ENCODE assay signal across 31 mouse cellular contexts in genomic region chr7:31007775-31008174, GRCm38 (mm10). TPM values are rescaled to one million over a fixed set of nuclear protein-coding genes. Genes with fewer than 3 reads are reported as not detected.
DNase-seq lines count a peak whose midpoint lies in the region; ATAC-seq lines count a peak whose summit lies in the region.
"Had no signal": no experiment of that assay in that cellular context is flagged by ENCODE, and none has a peak within 500 bp of the region (broad histone marks: within the 10 kb centered on the region; RNA-seq: fewer than 3 reads in every experiment).

No protein-coding gene starts in this region.

- no peaks in the 10 kb centered on the region for H3K27me3 ChIP-seq in embryonic facial prominence, embryonic 15.5 days
- H3K27me3 ChIP-seq in embryonic facial prominence, embryonic 10.5 days (replicated peaks; ENCODE audit: low read depth, poor library complexity, severe bottlenecking): no peaks in the 10 kb centered on the region
- H3K27me3 ChIP-seq in megakaryocyte, embryonic 14.5 days (replicated peaks): no peaks in the 10 kb centered on the region
- H3K27me3 ChIP-seq: forebrain, embryonic 12.5 days; hindbrain, embryonic 15.5 days; kidney, embryonic 15.5 days; limb, embryonic 12.5 days; midbrain, embryonic 15.5 days had no signal

- H3K9me3 ChIP-seq in embryonic facial prominence, embryonic 15.5 days (replicated peaks): no peaks in the 10 kb centered on the region
- no peaks in the 10 kb centered on the region for H3K9me3 ChIP-seq in embryonic facial prominence, embryonic 10.5 days
- peaks cover 8% of the 10 kb centered on the region for H3K9me3 ChIP-seq in megakaryocyte, embryonic 14.5 days
- H3K9me3 ChIP-seq: forebrain, embryonic 12.5 days; G1E; hindbrain, embryonic 10.5 days; hindbrain, embryonic 15.5 days; kidney, embryonic 15.5 days; limb, embryonic 12.5 days; midbrain, embryonic 15.5 days had no signal

- WGBS in embryonic facial prominence, embryonic 15.5 days: 88% methylated on average over 1 of the region's 1 CpGs
- WGBS in embryonic facial prominence, embryonic 10.5 days: 88% methylated on average over 1 of the region's 1 CpGs

- no peaks in the 10 kb centered on the region for H3K36me3 ChIP-seq in embryonic facial prominence, embryonic 15.5 days
- H3K36me3 ChIP-seq in embryonic facial prominence, embryonic 10.5 days (replicated peaks): no peaks in the 10 kb centered on the region
- H3K36me3 ChIP-seq in megakaryocyte, embryonic 14.5 days (replicated peaks; ENCODE audit: low read length): peaks cover 8% of the 10 kb centered on the region
- H3K36me3 ChIP-seq: forebrain, embryonic 12.5 days; G1E; hindbrain, embryonic 10.5 days; hindbrain, embryonic 15.5 days; kidney, embryonic 15.5 days; limb, embryonic 12.5 days; midbrain, embryonic 15.5 days had no signal

- H3K4me2 ChIP-seq in embryonic facial prominence, embryonic 15.5 days (replicated peaks): no peak overlapping the region
- H3K4me2 ChIP-seq: forebrain, embryonic 12.5 days; hindbrain, embryonic 15.5 days; kidney, embryonic 15.5 days; limb, embryonic 12.5 days; midbrain, embryonic 15.5 days had no signal

- 0 out of 2 replicates have a peak, but pooled peaks have one; percentile 16 for ATAC-seq in embryonic facial prominence, embryonic 15.5 days (ENCODE audit: insufficient number of reproducible peaks, low FRiP score, low TSS enrichment, low read depth)
- ATAC-seq: inflammation-experienced regulatory T-cells, adult 6 months; midbrain, embryonic 15.5 days had no signal

- H3K4me1 ChIP-seq in embryonic facial prominence, embryonic 15.5 days: no peaks in the 10 kb centered on the region
- no peaks in the 10 kb centered on the region for H3K4me1 ChIP-seq in embryonic facial prominence, embryonic 10.5 days
- H3K4me1 ChIP-seq in brown adipose tissue, adult 24 weeks (ENCODE audit: control insufficient read depth, insufficient read depth, insufficient read length, low read length): 0 out of 2 replicates have a peak, but pooled peaks cover 3% of the 10 kb centered on the region
- H3K4me1 ChIP-seq in megakaryocyte, embryonic 14.5 days: peaks cover 75% of the 10 kb centered on the region
- H3K4me1 ChIP-seq: forebrain, embryonic 12.5 days; hindbrain, embryonic 10.5 days; hindbrain, embryonic 15.5 days; limb, embryonic 12.5 days; midbrain, embryonic 15.5 days had no signal

- H3K4me3 ChIP-seq in embryonic facial prominence, embryonic 15.5 days (replicated peaks): no peak overlapping the region
- H3K4me3 ChIP-seq in embryonic facial prominence, embryonic 10.5 days: no peak overlapping the region
- H3K4me3 ChIP-seq in brown adipose tissue, adult 24 weeks (ENCODE audit: insufficient read depth, low read depth, low read length): no peak overlapping the region
- H3K4me3 ChIP-seq in megakaryocyte, embryonic 14.5 days (replicated peaks): peak overlapping the region; percentile 73
- H3K4me3 ChIP-seq: forebrain, embryonic 12.5 days; heart, adult 2 months; hindbrain, embryonic 10.5 days; hindbrain, embryonic 15.5 days; kidney, embryonic 15.5 days; layer of hippocampus, adult 2 months; left cerebral cortex, adult 2 months; limb, embryonic 12.5 days; midbrain, embryonic 15.5 days had no signal

- H3K27ac ChIP-seq in embryonic facial prominence, embryonic 15.5 days (replicated peaks): no peak overlapping the region
- no peak overlapping the region for H3K27ac ChIP-seq in embryonic facial prominence, embryonic 10.5 days (replicated peaks)
- H3K27ac ChIP-seq in brown adipose tissue, adult 24 weeks (replicated peaks; ENCODE audit: low read depth, low read length): peak overlapping the region; percentile 41; the same call in 1 of the 2 replicates
- H3K27ac ChIP-seq: forebrain, embryonic 12.5 days; heart, adult 2 months; hindbrain, embryonic 10.5 days; hindbrain, embryonic 15.5 days; layer of hippocampus, adult 2 months; left cerebral cortex, adult 2 months; limb, embryonic 12.5 days; midbrain, embryonic 15.5 days; stomach, postnatal 0 days had no signal

- DNase-seq in embryonic facial prominence, embryonic 10.5 days (ENCODE audit: low spot score): no peak
- DNase-seq in 416B (ENCODE audit: low read depth): peak; percentile 71
- DNase-seq in heart, adult 9 months (ENCODE audit: low spot score in 2 of 2): no peak
- DNase-seq in right cerebral cortex, adult 2 months (ENCODE audit: low spot score in 2 of 2): no peak
- DNase-seq in gastrocnemius, postnatal 25 days: no peak
- DNase-seq: adrenal gland, postnatal 25 days; cerebellum, adult 9-10 months; cerebellum, postnatal 36 days; gastrocnemius, postnatal 36 days; kidney, adult 18-20 months; kidney, postnatal 25 days; thymus, adult 18-20 months; thymus, postnatal 36 days had no signal

- no peak overlapping the region for H3K9ac ChIP-seq in embryonic facial prominence, embryonic 15.5 days
- H3K9ac ChIP-seq: forebrain, embryonic 12.5 days; hindbrain, embryonic 15.5 days; kidney, embryonic 15.5 days; limb, embryonic 12.5 days; midbrain, embryonic 15.5 days had no signal

RNA-seq across cellular contexts. Expression of gene Fam187b, which starts 34.2 kb away (rescaled TPM):
- polyA plus RNA-seq in embryonic facial prominence, embryonic 15.5 days (2015; fragmentation: Nextera tagmentation; extraction: Ambion mirVana): 3.3 and 4.8 TPM in 2 replicates
- polyA plus RNA-seq in embryonic facial prominence, embryonic 10.5 days (2016; fragmentation: Nextera tagmentation; extraction: Ambion mirVana): 2.9 and 3.3 TPM in 2 replicates
- not detected in 2 replicates for polyA plus RNA-seq in brown adipose tissue, adult 24 weeks (2012; ENCODE audit: insufficient read depth, insufficient read length, missing spikeins)
- polyA plus RNA-seq in megakaryocyte, embryonic 14.5 days (2012; ENCODE audit: insufficient read depth, low replicate concordance): not detected in 2 replicates
- total RNA-seq in gastrocnemius, postnatal 25 days (2021): not detected
- total RNA-seq: adrenal gland, postnatal 25 days; gastrocnemius, postnatal 36 days; heart, adult 2 months; layer of hippocampus, adult 2 months; left cerebral cortex, postnatal 25 days had no signal

RNA-seq across cellular contexts. Expression of gene Fxyd5, which starts 34.5 kb away (rescaled TPM):
- polyA plus RNA-seq in embryonic facial prominence, embryonic 15.5 days (2015; fragmentation: Nextera tagmentation; extraction: Ambion mirVana): 43.8 and 46.2 TPM in 2 replicates
- polyA plus RNA-seq in embryonic facial prominence, embryonic 10.5 days (2016; fragmentation: Nextera tagmentation; extraction: Ambion mirVana): 9.1 and 9.5 TPM in 2 replicates
- polyA plus RNA-seq in brown adipose tissue, adult 24 weeks (2012; ENCODE audit: insufficient read depth, insufficient read length, missing spikeins): 26.7 and 30.8 TPM in 2 replicates
- polyA plus RNA-seq in megakaryocyte, embryonic 14.5 days (2012; ENCODE audit: insufficient read depth, low replicate concordance): 2,043 and 2,688 TPM in 2 replicates
- total RNA-seq in gastrocnemius, postnatal 25 days (2021): 10 to 100 TPM in 1 of 2 experiments, 1 to 10 TPM in 1; 9.5 to 13.6 TPM

RNA-seq across cellular contexts. Expression of gene Lsr, which starts 34.5 kb away (rescaled TPM):
- 40.8 and 47.2 TPM in 2 replicates for polyA plus RNA-seq in embryonic facial prominence, embryonic 15.5 days (2015; fragmentation: Nextera tagmentation; extraction: Ambion mirVana)
- polyA plus RNA-seq in embryonic facial prominence, embryonic 10.5 days (2016; fragmentation: Nextera tagmentation; extraction: Ambion mirVana): 33.1 and 33.4 TPM in 2 replicates
- 1.1 TPM in 1 of 2 replicates, not detected in the other for polyA plus RNA-seq in brown adipose tissue, adult 24 weeks (2012; ENCODE audit: insufficient read depth, insufficient read length, missing spikeins)
- 2.1 TPM in 1 of 2 replicates, not detected in the other for polyA plus RNA-seq in megakaryocyte, embryonic 14.5 days (2012; ENCODE audit: insufficient read depth, low replicate concordance)
- total RNA-seq in gastrocnemius, postnatal 25 days (2021): 1 to 10 TPM in 1 of 2 experiments, under 1 TPM in 1; 0.69 to 1.1 TPM
- polyA plus RNA-seq: G1E had no signal

RNA-seq across cellular contexts. Expression of gene Fxyd7, which starts 43.5 kb away (rescaled TPM):
- 10.6 and 12.3 TPM in 2 replicates for polyA plus RNA-seq in embryonic facial prominence, embryonic 15.5 days (2015; fragmentation: Nextera tagmentation; extraction: Ambion mirVana)
- 0.55 and 3.1 TPM in 2 replicates for polyA plus RNA-seq in embryonic facial prominence, embryonic 10.5 days (2016; fragmentation: Nextera tagmentation; extraction: Ambion mirVana)
- polyA plus RNA-seq in brown adipose tissue, adult 24 weeks (2012; ENCODE audit: insufficient read depth, insufficient read length, missing spikeins): 1.9 and 2.3 TPM in 2 replicates
- 1.0 TPM in 1 of 2 replicates, not detected in the other for polyA plus RNA-seq in megakaryocyte, embryonic 14.5 days (2012; ENCODE audit: insufficient read depth, low replicate concordance)
- total RNA-seq in gastrocnemius, postnatal 25 days (2021): 1 to 10 TPM; 1.9 to 2.1 TPM
- total RNA-seq: G1E; liver, adult 2 months had no signal
- polyA plus RNA-seq: G1E; inflammation-experienced regulatory T-cells, adult 6 months had no signal

RNA-seq across cellular contexts. Expression of gene Fxyd1, which starts 49.2 kb away (rescaled TPM):
- 115 and 119 TPM in 2 replicates for polyA plus RNA-seq in embryonic facial prominence, embryonic 15.5 days (2015; fragmentation: Nextera tagmentation; extraction: Ambion mirVana)
- 9.8 and 12.2 TPM in 2 replicates for polyA plus RNA-seq in embryonic facial prominence, embryonic 10.5 days (2016; fragmentation: Nextera tagmentation; extraction: Ambion mirVana)
- polyA plus RNA-seq in brown adipose tissue, adult 24 weeks (2012; ENCODE audit: insufficient read depth, insufficient read length, missing spikeins): 346 TPM in 2 replicates
- not detected in 2 replicates for polyA plus RNA-seq in megakaryocyte, embryonic 14.5 days (2012; ENCODE audit: insufficient read depth, low replicate concordance)
- total RNA-seq in gastrocnemius, postnatal 25 days (2021): 1,000 to 10,000 TPM; 1,050 to 1,262 TPM
- total RNA-seq: G1E; neutrophil, adult 5-6 weeks had no signal
- polyA plus RNA-seq: G1E had no signal

Comparison
In these comparisons a context has a peak if more than half of its experiments do, and no peak if none do; other contexts are left out.
1. RNA of gene Fxyd5, which starts 34.5 kb away (polyA plus RNA-seq): 2,043 to 2,688 TPM in megakaryocyte, embryonic 14.5 days; 43.8 to 46.2 TPM in embryonic facial prominence, embryonic 15.5 days, 26.7 to 30.8 TPM in brown adipose tissue, adult 24 weeks and 9.1 to 9.5 TPM in embryonic facial prominence, embryonic 10.5 days; every median in the first group is over 10 times any median in the second.
2. RNA of gene Lsr, which starts 34.5 kb away (polyA plus RNA-seq): 40.8 to 47.2 TPM in embryonic facial prominence, embryonic 15.5 days and 33.1 to 33.4 TPM in embryonic facial prominence, embryonic 10.5 days; 2.1 TPM in megakaryocyte, embryonic 14.5 days and 1.1 TPM in brown adipose tissue, adult 24 weeks; every median in the first group is over 10 times any median in the second.